ENCODE assay signal across 8 mouse cellular contexts in the genomic region with DNA sequence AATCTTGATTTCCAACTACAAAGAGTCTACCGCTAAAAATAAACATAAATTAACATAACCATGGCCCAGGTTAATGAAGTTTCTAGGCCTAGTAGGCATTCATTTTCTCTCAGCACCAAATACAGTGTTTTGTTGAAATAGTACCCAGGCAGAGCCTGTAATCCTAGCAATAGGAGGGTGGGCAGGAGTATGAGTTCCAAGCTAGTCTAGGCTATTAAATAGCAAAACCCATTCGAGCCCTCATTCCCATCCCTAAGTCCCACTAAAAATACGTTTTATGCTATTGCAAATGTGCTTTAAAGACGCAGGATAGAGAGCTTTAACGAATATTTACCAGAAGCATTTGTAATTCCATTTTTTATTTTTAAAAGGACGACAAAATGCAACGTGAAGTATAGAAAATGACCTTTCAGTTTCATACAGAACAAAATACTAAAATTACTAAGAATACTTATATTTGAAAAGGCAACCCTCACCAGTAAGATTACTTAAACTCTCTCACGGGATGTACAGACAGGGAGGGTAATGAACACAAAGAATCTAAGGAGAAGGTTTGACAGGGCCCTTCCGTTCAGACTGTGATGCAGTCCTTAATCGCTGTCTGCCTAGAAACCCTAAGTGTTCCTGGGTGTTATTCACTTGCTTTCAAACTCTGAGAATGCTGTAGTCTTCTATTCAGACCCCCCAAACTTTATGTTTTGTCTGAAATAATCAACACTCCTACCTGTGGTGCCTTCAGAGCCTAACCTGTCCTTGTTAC. TPM values are rescaled to one million over a fixed set of nuclear protein-coding genes. Genes with fewer than 3 reads are reported as not detected.
DNase-seq lines count a peak whose midpoint lies in the region; ATAC-seq and TF ChIP-seq lines count a peak whose summit lies in the region.

No protein-coding gene starts in this region.

- peaks cover 82% of the 10 kb centered on the region for H3K79me2 ChIP-seq in myocyte (ENCODE audit: control insufficient read depth, insufficient read depth)

- peak overlapping the region; percentile 97 for H3ac ChIP-seq in myocyte (ENCODE audit: control insufficient read depth, insufficient read length)

- TF ChIP-seq CTCF in lung, adult 2 months (IDR thresholded peaks at IDR 0.05; ENCODE audit: insufficient read depth, low read length) = no peak
- no peak for TF ChIP-seq CTCF in cortical plate, adult 2 months (IDR thresholded peaks at IDR 0.05; ENCODE audit: extremely low read depth, insufficient read depth, low read length)
- TF ChIP-seq CTCF in hindbrain, postnatal 0 days (IDR thresholded peaks at IDR 0.05; ENCODE audit: low read depth) = no peak

- H3K27ac ChIP-seq in cortical plate, adult 2 months (ENCODE audit: insufficient read depth, low read length) = peak overlapping the region; percentile 94
- H3K27ac ChIP-seq in hindbrain, postnatal 0 days = peak overlapping the region; percentile 100

- no peak for DNase-seq in lung, adult 2 months
- DNase-seq in lung, postnatal 36 days = no peak
- DNase-seq in hindbrain, postnatal 0 days (ENCODE audit: low spot score) = no peak
- no peak for DNase-seq in thymus, postnatal 14 days
- no peak for DNase-seq in spleen, postnatal 4 days (ENCODE audit: low spot score in 2 of 2)
- no peak for DNase-seq in natural killer cell, adult 2 months (ENCODE audit: low spot score in 2 of 2)

- no peaks in the 10 kb centered on the region for H3K9me3 ChIP-seq in hindbrain, postnatal 0 days (ENCODE audit: low read length)

- H3K27me3 ChIP-seq in hindbrain, postnatal 0 days (ENCODE audit: insufficient read depth, low read length) = no peaks in the 10 kb centered on the region
- no peaks in the 10 kb centered on the region for H3K27me3 ChIP-seq in myocyte (ENCODE audit: control insufficient read depth, insufficient read depth, insufficient read length)

- WGBS in lung, adult 2 months = under 1% methylated on average over 10 of the region's 10 CpGs
- WGBS in hindbrain, postnatal 0 days = under 1% methylated on average over 10 of the region's 10 CpGs

- peak overlapping the region; percentile 81 for H3K4me3 ChIP-seq in lung, adult 2 months (replicated peaks; ENCODE audit: extremely low read depth, low read depth, low read length)
- H3K4me3 ChIP-seq in cortical plate, adult 2 months (ENCODE audit: insufficient read depth, low read length) = peak overlapping the region; percentile 91
- peak overlapping the region; percentile 89 for H3K4me3 ChIP-seq in hindbrain, postnatal 0 days (ENCODE audit: low read length)
- H3K4me3 ChIP-seq in myocyte = peak overlapping the region; percentile 99

- ATAC-seq in hindbrain, postnatal 0 days = no peak

- TF ChIP-seq POLR2A in lung, adult 2 months (IDR thresholded peaks at IDR 0.05; ENCODE audit: borderline replicate concordance, extremely low read depth, low read depth, low read length) = no peak
- TF ChIP-seq POLR2A in cortical plate, adult 2 months (IDR thresholded peaks at IDR 0.05; ENCODE audit: extremely low read depth, insufficient read depth, low read length) = no peak; the same call in 1 of the 2 replicates
- TF ChIP-seq POLR2A in myocyte (IDR thresholded peaks at IDR 0.05; ENCODE audit: insufficient read length, low read depth) = no peak

- peaks cover 7% of the 10 kb centered on the region for H3K4me1 ChIP-seq in lung, adult 2 months (ENCODE audit: control insufficient read depth, insufficient read depth, low read length)
- H3K4me1 ChIP-seq in cortical plate, adult 2 months (ENCODE audit: control insufficient read depth, insufficient read depth, low read length) = peaks cover 6% of the 10 kb centered on the region
- H3K4me1 ChIP-seq in hindbrain, postnatal 0 days (ENCODE audit: insufficient read depth, low read length) = peaks cover 4% of the 10 kb centered on the region; the same call in 1 of the 2 replicates

- H3K36me3 ChIP-seq in hindbrain, postnatal 0 days (ENCODE audit: insufficient read depth, low read length) = no peaks in the 10 kb centered on the region
- H3K36me3 ChIP-seq in myocyte (ENCODE audit: control insufficient read depth, insufficient read depth) = peaks cover 5% of the 10 kb centered on the region

- H3K4me2 ChIP-seq in hindbrain, postnatal 0 days (ENCODE audit: low read depth, low read length) = peak overlapping the region; percentile 89
- H3K4me2 ChIP-seq in myocyte (ENCODE audit: low read depth) = peak overlapping the region; percentile 79

- H3K9ac ChIP-seq in hindbrain, postnatal 0 days (replicated peaks; ENCODE audit: low read length) = peak overlapping the region; percentile 99

TF ChIP-seq in myocyte, 11 proteins besides CTCF, POLR2A, EP300 and RAD21:
- TF ChIP-seq TCF3 (IDR thresholded peaks at IDR 0.05; ENCODE audit: insufficient read length, low read depth) (no peak), SRF (IDR thresholded peaks at IDR 0.05; ENCODE audit: control insufficient read depth, insufficient read length, low read depth) (no peak), MYOG (IDR thresholded peaks at IDR 0.05; ENCODE audit: control insufficient read depth in 1 of 3, insufficient read depth in 1 of 3, insufficient read length in 2 of 3, low read depth in 2 of 3) (no peak), MAX (IDR thresholded peaks at IDR 0.05; ENCODE audit: low read depth) (no peak)

RNA-seq across cellular contexts. Expression of a gene that starts 2.1 kb away (rescaled TPM):
- polyA plus RNA-seq in lung, adult 2 months (2012; rRNA removed) = 22.2 and 22.9 TPM in 2 replicates
- polyA plus RNA-seq in cortical plate, adult 2 months (2012; rRNA removed) = 44.0 and 44.7 TPM in 2 replicates
- total RNA-seq in hindbrain, postnatal 0 days (2014; rRNA removed) = 44.7 and 51.2 TPM in 2 replicates
- polyA plus RNA-seq in hindbrain, postnatal 0 days (2015; fragmentation: Nextera tagmentation; extraction: Ambion mirVana) = 119 and 124 TPM in 2 replicates
- polyA plus RNA-seq in myocyte (2012; fragmentation: generic; extraction: Trizol) = 9.0 TPM
